Mouse (Mus musculus): Measurements from ENCODE around the gene Mybph.

Mybph gene

DNA sequence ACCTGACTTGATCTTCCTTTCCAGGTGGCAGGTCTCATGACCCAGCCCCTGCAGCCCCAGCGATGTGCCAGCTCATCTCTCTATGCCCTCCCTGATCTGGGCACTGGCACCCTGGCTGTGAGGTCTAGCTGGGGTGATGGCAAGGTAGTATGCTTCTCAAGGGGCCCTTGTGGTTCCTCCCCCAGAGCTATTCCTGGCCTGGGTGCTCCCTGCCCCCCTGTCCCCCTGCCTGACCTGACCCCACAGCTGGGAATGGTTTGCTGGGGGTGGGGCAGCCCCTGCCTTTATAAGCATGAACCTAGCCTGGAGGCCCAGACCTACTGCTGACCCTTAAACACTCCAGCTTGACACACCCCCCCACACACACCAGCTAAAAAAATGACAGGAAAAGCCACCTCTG is at the start of gene Mybph:
Gene Mybph, plus strand, starts transcription at position 323 of the 400 bp plus-strand sequence.
- in situ Hi-C loops (cut with MboI, MseI), result no loop called here

DNA sequence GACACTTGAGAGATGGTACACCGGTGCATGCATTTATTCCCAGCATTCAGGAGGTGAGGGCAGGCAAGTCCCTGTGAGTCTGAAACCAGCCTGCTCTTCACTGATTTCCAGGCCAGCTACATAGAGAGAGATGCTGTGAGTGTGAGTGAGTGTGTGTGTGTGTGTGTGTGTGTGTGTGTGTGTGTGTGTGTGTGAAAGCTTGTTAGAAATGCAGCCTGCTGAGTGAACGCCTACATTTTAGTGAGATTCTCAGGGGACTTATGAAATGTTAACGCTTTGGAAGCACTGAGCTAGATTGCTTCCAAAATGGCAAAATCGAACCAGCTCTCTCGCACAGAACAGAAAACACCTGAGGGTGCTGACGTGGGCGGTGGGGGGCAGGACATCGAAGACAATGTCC is 47.2 kb upstream of the Mybph start:
- in situ Hi-C loops (cut with MboI, MseI), result no loop called here

DNA sequence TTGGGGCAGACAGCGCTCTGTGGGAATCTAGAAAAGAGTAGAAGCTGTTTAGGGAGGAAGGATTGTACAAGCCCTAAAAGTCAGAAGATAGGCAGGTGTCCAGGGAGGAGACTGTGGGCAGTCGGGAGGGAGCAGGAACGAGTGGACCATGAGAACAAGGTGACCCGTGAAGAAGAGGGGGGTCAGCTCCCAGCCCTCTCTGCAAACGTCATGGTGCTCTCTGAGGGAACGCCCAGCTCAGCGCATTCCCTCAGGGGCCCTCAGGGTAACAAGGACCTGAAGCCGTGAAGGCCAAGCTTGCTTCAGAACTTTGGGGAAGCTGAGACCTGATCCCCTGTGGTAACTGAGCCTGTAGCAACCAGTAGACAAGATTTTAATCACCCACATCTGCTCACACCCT is 43.2 kb upstream of the Mybph start:
- in situ Hi-C loops (cut with MboI, MseI), result loop anchor here (5.0 to 25.0 kb wide), 2 partner anchors 92 to 1588 kb away; no protein-coding TSS in a partner anchor

DNA sequence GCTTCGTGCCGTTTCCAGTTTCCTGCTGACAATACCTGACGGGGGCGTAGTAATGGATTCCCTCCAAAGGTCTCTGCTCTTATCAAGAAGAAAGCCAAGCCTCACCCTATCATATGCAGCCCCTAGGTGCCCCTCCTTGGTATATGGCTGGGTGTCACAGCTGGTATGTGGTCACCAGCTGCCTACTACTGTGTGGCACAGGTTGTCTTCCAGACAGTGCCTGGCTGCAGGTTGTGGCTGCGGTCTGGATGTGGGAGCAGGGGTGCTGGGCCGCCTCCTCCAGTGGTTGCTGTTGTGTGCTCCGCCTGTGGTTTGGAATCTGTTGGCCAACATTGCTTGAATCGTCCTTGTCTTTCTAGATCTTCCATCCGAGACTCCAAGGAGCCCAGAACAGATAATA is 42.5 kb upstream of the Mybph start:
- in situ Hi-C loops (cut with MboI, MseI), result loop anchor here (5.0 to 25.0 kb wide), 2 partner anchors 92 to 1588 kb away; no protein-coding TSS in a partner anchor

DNA sequence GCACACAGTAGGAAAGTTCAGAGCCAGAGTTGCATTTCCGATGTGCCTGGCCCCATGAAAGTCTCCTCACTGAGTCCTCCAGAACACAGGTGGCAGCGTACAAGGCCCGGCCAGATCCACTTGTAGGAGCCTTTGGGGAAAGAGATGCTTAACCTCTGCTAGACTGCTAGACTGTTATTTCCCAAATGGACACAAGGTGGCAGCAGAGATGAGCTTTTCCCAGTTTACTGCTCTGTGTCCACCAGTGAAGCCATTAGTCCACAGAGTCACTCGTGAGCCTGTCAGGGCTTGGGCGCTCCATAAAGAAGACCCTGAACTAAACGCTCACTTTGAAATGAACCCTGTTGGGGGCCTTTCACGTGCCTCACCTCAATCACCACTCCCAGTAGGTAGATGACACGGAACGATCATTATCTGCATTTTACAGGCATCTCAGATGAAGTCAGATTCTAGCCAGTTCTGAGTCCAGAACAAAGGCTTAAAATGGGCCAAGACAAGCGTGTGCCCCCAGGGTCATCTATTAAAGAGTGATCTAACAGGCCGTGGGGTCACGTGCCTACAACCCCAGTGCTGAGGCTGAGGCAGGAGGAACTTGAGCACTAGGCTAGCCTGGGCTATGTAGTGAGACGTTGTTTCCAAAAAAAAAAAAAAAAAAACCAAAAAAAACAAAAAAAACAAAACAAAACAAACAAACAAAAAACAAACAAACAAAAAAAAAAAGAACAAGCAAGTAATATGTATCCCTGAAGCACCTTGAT is 41.4 kb upstream of the Mybph start:
- in situ Hi-C loops (cut with MboI, MseI), result loop anchor here (5.0 to 25.0 kb wide), 2 partner anchors 90 to 1590 kb away; no protein-coding TSS in a partner anchor

DNA sequence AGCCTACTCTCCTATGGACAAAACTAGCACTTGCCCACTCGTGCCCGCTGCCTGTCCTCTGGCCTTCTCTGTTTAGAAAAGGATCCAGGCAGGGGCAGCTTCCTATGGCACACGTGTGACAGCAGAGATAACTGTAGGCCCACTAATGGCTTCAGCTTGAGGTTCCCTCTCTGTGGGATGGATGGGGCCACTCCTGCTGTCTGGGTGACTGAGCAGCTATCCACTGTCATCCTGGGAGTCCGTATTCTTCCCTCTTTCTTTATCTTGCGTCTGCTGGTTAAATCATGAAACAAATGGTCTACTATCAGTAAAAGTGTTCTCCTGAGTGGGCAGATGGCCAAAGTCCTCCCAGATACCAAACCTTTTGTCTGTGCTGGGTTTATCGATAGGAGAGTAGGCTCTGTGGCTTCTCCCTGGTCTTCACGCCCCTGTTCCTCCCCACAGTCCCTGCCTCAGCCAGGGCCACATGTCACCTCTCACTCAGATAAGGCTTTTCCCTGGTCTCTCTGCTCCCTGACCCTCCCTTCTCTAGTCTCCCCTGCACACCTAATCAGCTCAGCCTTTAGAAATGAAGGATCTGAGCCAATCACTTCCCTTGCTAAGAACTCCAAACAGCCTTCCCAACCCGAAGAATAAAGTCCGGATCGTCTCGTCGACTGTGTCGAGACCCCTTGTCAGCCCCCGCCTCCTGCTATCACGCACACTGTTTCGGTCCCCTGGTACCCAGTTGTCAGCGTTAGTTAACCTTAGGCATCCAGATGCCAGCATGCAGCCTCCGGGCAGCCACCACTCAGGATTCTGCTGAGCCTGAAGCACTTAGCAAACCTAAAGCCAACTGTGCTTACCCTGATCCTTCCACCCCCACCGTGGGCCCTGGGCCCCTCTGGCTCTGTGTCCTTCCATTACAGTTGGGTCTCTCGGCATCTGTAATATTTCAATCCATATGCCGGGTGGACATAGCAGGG is 40.3 kb upstream of the Mybph start:
- in situ Hi-C loops (cut with MboI, MseI), result loop anchor here (5.0 to 25.0 kb wide), 2 partner anchors 89 to 1591 kb away; no protein-coding TSS in a partner anchor

DNA sequence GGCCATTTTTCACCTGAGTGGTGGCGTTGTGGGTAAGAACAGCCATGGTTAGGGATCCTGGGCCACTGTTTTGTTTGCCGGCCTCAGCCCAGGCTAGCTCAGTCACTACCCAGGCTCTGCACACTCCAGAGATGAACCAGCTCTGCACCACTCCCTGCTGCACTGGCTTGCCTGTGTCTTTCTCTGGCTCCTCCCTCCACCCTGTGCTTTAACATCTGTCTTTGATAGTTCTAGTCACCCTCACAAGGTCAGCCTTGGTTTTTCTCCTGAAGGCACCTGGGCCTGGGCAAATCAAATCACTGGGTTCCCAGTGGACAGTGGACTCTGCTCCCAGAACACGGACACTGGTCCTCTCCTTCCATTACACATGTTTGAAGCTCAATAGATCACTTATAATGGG is 39.1 kb upstream of the Mybph start:
- in situ Hi-C loops (cut with MboI, MseI), result loop anchor here (5.0 to 25.0 kb wide), 2 partner anchors 88 to 1592 kb away; no protein-coding TSS in a partner anchor

DNA sequence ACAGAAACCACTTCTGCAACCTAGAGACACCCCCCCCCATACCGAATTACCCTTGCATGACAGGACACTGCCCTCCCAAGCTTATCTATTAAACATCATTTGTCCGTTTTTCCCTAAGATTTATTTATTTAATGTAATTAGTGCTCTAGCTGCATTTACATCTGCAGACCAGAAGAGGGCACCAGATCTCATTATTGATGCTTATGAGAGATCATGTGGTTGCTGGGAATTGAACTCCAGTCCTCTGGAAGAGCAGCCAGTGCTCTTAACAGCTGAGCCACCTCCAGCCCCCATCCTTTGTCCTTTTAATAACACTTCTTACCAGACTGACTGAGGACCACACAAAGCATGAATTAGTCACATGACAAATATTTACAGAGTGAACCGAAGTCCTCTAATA is 38.6 kb upstream of the Mybph start:
- in situ Hi-C loops (cut with MboI, MseI), result loop anchor here (5.0 to 25.0 kb wide), 2 partner anchors 88 to 1592 kb away; no protein-coding TSS in a partner anchor

DNA sequence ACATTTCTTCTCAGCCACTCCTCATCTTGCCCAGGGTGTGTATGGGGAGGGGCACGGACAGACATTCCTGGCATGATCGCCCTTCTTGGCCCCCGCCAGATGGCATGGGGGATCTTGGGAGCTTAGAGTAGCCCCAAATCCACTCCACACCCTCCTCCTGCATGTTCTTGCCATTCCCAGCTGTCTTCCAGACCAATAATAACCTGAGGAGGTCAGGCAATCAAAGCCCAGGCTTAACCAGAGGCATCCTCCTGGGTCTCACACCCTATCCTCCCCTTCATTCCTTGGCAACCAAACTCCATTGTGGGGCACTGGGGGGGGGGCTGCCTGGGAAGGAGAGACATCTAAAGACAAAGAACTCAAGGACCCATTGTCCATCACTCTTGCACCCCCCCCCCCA is 32.8 kb upstream of the Mybph start:
- in situ Hi-C loops (cut with MboI, MseI), result loop anchor here (25.0 kb wide), 1 partner anchor 1598 kb away; no protein-coding TSS in a partner anchor

DNA sequence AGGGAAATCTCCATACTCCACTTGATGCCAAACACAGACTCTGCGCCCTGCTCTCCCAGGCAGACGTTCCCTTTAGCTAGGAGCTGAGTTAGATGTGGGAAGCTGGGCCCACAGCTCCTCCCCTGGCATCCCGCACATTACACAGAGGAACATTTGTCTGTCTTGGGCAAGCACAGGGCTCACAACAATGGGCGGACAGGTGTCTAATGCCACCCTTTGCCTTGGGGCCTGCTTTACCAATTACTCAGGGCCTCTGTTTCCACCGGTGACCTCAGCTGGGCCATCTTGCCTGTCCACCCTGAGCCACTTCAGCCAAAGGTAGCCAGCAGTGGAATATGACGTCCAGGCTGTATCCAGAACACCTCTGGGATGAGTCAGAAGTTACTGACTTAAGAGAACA is 31.8 kb upstream of the Mybph start:
- in situ Hi-C loops (cut with MboI, MseI), result loop anchor here (25.0 kb wide), 1 partner anchor 1599 kb away; no protein-coding TSS in a partner anchor

DNA sequence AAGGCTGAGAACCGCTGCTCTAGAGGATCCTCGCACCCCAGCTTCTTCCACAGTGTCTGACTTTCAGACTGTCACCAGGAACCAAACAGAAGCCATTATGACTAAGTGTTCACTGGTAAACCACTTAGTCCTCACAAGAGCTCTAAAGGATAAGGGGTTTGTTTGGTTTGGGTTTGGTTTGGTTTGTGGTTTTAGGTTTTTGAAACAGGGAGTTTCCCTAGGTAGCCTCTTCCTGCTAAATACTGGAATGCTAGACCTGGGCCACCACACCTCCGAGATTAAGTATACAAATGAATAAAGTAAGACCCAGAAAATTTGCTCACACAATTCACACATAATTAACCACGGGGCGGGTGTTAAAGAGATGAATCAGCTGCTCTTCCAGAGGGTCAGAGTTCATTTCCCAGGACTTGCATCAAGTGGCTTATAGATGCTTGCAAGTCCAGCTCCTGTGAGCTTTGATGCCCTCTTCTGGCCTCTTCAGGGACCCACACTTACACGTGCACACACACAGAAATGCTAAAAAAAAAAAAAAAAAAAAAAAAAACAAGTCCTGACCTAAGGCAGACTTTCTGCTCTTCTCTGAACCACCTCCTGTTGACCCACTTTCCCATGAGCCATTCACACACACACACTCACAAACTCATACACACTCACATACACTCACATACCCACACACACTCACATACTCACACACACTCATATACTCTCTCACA is 30.6 kb upstream of the Mybph start:
- in situ Hi-C loops (cut with MboI, MseI), result loop anchor here (25.0 kb wide), 1 partner anchor 1600 kb away; no protein-coding TSS in a partner anchor

DNA sequence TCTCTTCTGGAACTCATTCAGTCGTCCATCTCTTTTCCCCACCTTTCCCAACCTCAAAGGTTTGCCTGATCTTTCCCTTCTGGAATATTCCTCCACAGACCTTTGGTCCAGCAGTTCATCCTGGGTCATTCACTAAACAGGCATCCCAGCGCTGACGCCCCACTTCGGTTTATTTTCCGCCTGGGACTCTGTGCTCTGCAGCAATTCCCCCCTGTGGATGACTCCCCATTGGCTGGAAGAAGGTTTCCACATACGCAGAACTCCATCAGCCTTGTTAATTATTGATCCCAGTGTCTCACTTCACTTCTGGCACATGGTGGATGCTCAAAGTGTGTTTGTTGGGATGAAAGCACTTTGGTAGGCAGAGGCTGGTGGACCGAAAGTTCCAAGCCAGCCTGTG is 29.8 kb upstream of the Mybph start:
- in situ Hi-C loops (cut with MboI, MseI), result loop anchor here (25.0 kb wide), 1 partner anchor 1601 kb away; no protein-coding TSS in a partner anchor

DNA sequence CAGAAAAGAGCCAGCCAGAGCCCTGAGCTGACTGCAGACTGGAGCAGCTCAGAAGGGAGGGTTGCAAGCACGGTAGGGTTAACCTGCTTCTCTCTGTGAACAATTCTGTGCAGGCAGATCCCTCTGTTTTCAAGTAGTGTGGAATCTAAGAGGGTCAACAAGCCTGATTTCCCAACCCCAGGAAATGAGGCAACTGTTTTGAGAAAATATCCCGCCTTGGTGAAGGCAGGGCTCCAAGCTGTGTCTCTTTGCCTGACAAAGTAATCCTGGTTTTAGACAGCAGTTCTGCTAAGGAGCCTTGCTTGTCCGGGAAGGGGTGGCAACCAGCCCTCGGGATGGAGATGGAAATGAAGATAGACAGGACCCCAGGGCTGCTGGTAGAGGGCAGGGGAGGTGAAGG is 28.8 kb upstream of the Mybph start:
- in situ Hi-C loops (cut with MboI, MseI), result loop anchor here (25.0 kb wide), 1 partner anchor 1602 kb away; no protein-coding TSS in a partner anchor

DNA sequence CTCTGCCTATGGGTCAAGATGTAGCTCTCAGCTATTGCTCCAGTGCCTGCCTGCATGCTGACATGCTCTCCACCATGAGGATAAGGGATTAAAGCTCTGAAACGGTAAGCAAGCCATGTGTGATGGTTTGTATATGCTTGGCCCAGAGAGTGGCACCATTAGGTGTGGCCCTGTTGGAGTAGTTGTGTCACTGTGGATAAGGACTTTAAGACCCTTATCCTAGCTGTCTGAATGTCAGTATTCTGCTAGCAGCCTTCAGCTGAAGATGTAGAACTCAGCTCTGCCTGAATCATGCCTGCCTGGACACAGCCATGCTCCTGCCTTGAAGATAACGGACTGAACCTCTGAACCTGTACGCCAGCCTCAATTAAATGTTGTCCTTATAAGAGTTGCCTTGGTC is 26.7 kb upstream of the Mybph start:
- in situ Hi-C loops (cut with MboI, MseI), result loop anchor here (25.0 kb wide), 1 partner anchor 1604 kb away; no protein-coding TSS in a partner anchor

DNA sequence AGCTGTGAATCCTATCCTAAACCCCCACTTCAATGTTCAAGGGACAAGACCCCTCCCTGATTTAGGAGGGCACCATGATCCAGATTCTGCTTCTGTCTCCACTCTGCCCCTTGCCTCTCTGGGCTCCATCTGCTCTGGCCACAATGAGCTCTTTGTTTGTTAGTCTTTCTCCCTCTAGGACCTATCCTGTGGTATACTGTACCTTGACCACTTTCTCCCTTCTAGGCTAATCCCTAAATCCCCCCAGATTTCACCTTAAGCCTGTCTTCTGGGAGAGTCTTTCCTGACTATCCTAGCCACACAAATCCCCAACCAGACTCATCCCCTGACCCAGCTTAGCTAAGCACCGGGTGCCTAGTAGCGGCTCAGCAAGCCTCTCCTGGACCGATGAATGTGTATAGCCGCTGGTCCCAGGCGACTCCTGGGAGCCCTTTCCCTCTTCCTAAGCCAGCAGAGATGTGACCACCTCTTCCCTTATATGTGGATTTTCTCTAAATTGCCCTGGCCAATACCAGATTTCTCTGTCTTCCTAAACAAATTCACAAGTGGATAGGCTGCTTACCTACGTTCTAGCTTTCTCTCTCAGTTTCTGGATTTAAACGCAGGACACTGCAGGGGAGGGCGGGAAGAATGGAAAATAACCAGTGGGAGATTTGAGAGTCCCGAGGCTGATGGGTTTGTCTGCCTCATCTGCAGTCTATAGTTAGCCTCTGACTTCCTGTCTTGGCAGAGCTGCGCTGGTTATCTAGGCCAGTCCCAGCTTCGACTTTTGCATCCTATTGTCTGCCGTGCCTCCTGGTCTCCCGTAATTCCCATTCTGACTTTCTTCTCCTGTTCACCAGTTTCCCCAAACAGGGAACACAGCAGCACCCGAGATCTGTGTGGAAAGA is 25.6 kb upstream of the Mybph start:
- in situ Hi-C loops (cut with MboI, MseI), result loop anchor here (25.0 kb wide), 1 partner anchor 1605 kb away; no protein-coding TSS in a partner anchor

DNA sequence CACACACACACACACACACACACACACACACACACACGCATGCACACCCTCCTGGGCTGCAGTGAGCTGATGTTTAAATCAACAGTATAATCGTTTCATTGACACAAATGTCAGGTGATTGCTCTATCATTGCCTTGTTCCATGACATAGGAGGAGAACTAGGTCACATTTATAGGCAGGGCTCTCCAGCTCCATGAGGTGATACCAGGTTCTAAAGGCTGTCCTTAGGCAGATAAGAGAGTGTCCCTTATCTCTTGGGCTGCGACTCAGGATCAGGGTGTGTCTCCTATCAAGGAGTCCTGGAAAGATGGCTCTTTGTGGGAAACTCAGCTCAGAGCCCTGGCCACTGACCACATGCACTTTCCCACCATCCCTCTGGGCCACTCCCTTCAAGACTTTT is 24.7 kb upstream of the Mybph start:
- in situ Hi-C loops (cut with MboI, MseI), result loop anchor here (25.0 kb wide), 1 partner anchor 1606 kb away; no protein-coding TSS in a partner anchor

DNA sequence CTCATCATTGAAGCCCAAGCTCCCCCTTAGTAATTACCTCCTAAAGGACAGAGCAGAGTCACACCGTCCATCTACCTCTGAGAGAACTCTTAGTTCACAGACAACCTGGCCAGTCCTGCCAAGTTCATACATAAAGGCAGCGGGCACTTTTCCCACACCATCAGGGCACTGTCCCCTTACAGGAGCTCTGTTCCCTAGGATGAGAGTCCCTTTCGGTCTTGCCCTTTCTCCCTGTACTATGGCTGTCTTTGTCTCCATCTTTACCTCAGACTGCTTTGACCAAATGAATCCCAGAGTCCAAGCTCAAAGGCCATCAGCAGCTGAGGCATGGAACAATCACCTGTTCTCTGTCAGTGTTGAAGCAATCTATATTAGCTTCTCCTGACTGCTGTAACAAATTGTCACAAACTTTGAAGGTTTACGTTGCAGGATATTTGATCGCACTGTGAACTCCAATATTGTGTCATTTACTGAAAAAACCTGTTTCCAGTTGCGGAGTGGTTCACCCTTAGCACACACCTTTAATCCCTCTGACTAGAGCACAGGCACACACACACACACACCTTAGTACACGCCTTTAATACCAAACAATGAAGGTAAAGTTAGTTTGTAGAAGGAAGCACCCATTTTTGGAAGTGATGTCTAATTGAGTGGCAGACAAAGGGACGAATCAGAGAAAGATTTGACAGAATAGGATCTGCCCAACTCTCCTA is 24.1 kb upstream of the Mybph start:
- in situ Hi-C loops (cut with MboI, MseI), result loop anchor here (25.0 kb wide), 1 partner anchor 1607 kb away; no protein-coding TSS in a partner anchor

DNA sequence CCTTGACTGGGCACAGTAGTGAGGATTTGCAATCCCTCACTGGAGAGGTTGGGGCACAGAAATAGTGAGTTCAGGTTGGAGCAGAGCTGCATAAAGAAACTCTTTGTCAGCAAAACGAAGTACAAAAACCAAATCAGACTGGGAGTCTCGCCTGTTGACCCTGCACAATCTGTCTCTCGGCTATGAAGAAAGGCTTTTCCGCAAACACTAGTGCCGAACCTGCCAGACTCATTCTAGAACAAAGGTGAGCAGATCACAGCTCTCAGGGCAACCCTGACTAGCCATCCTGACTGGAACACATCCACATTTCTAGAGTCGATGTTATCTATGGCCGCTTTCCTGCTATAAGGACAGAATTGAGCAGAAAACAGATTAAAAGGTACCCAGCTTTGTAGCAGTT is 20.2 kb upstream of the Mybph start:
- in situ Hi-C loops (cut with MboI, MseI), result loop anchor here (25.0 kb wide), 1 partner anchor 1611 kb away; no protein-coding TSS in a partner anchor

DNA sequence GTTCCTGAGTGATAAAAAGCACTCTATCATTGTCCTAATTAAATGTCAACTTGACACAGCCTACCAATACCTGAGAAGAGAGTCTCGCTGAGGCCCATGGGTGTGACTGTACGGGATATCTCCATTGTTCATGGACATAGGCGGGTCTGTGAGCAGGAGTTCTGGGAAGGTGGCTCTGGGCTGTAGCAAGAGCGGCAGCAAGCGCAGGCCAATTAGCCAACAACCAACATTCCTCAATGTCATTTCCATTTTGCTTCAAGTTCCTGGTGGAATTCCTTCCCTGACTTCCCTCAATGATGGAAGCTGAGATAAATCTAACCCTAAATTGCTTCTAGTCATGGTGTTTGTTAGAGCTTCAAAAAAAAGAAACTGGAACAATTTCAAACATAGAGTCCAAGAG is 15.3 kb upstream of the Mybph start:
- in situ Hi-C loops (cut with MboI, MseI), result no loop called here

Measured in regulatory T cell (primary cell).